Mouse (Mus musculus): ENCODE results near the gene Acot7. TPM values are rescaled to one million over a fixed set of nuclear protein-coding genes. Genes with fewer than 3 reads are reported as not detected.
A peak's percentile ranks its signal among the peaks of the same experiment; 100 is the strongest.

Acot7 gene
- polyA plus RNA-seq, 1 experiment, result 32.0 TPM

GRCm38 (mm10) chr4:152282721-152283120 is 104.8 kb downstream of the Acot7 start:
- no peak for TF ChIP-seq CTCF (IDR thresholded peaks at IDR 0.05; ENCODE audit: control insufficient read depth, insufficient read depth, low read length)
- no peak for TF ChIP-seq POLR2A (IDR thresholded peaks at IDR 0.05; ENCODE audit: borderline replicate concordance, control insufficient read depth, low read depth, low read length)
- H3K4me1 ChIP-seq (ENCODE audit: control insufficient read depth, insufficient read depth, low read length), result no peaks in the 10 kb centered on the region
- 12% methylated on average over 34 of the region's 34 CpGs for WGBS
- H3K27ac ChIP-seq (ENCODE audit: control insufficient read depth, insufficient read depth, low read depth, low read length, poor library complexity), result no peak overlapping the region
- no peak overlapping the region for H3K4me3 ChIP-seq (replicated peaks; ENCODE audit: control insufficient read depth, low read depth, low read length)

- Histone ChIP-seq H3K27ac (ENCODE audit: control insufficient read depth, insufficient read depth, low read depth, low read length, poor library complexity) (no peak overlapping the region; the same call in 1 of the 2 replicates), H3K4me3 (replicated peaks; ENCODE audit: control insufficient read depth, low read depth, low read length) (no peak overlapping the region), H3K4me1 (ENCODE audit: control insufficient read depth, insufficient read depth, low read length) (no peaks in the 10 kb centered on the region)
- 3% methylated on average over 70 of the region's 70 CpGs for WGBS
- no peak for TF ChIP-seq POLR2A (IDR thresholded peaks at IDR 0.05; ENCODE audit: borderline replicate concordance, control insufficient read depth, low read depth, low read length)
- peak; percentile 84 for TF ChIP-seq CTCF (IDR thresholded peaks at IDR 0.05; ENCODE audit: control insufficient read depth, insufficient read depth, low read length)
Observed at GRCm38 (mm10) chr4:152283186-152283950, 105.4 kb downstream of the Acot7 start.

- H3K27ac ChIP-seq (ENCODE audit: control insufficient read depth, insufficient read depth, low read depth, low read length, poor library complexity), result no peak overlapping the region
- no peak for TF ChIP-seq POLR2A (IDR thresholded peaks at IDR 0.05; ENCODE audit: borderline replicate concordance, control insufficient read depth, low read depth, low read length)
- TF ChIP-seq CTCF (IDR thresholded peaks at IDR 0.05; ENCODE audit: control insufficient read depth, insufficient read depth, low read length), result peak; percentile 71
- no peaks in the 10 kb centered on the region for H3K4me1 ChIP-seq (ENCODE audit: control insufficient read depth, insufficient read depth, low read length)
- H3K4me3 ChIP-seq (replicated peaks; ENCODE audit: control insufficient read depth, low read depth, low read length), result no peak overlapping the region
- 3% methylated on average over 10 of the region's 10 CpGs for WGBS
Observed at GRCm38 (mm10) chr4:152285505-152285904, 107.6 kb downstream of the Acot7 start.

GRCm38 (mm10) chr4:152286183-152286582 is 108.2 kb downstream of the Acot7 start:
- no peak overlapping the region for H3K4me3 ChIP-seq (replicated peaks; ENCODE audit: control insufficient read depth, low read depth, low read length)
- TF ChIP-seq CTCF (IDR thresholded peaks at IDR 0.05; ENCODE audit: control insufficient read depth, insufficient read depth, low read length), result no peak
- TF ChIP-seq POLR2A (IDR thresholded peaks at IDR 0.05; ENCODE audit: borderline replicate concordance, control insufficient read depth, low read depth, low read length), result no peak
- 11% methylated on average over 32 of the region's 32 CpGs for WGBS

GRCm38 (mm10) chr4:152286887-152287286 is 109.0 kb downstream of the Acot7 start:
- Histone ChIP-seq H3K4me3 (replicated peaks; ENCODE audit: control insufficient read depth, low read depth, low read length) (no peak overlapping the region), H3K4me1 (ENCODE audit: control insufficient read depth, insufficient read depth, low read length) (no peaks in the 10 kb centered on the region), H3K27ac (ENCODE audit: control insufficient read depth, insufficient read depth, low read depth, low read length, poor library complexity) (no peak overlapping the region)
- no peak for TF ChIP-seq POLR2A (IDR thresholded peaks at IDR 0.05; ENCODE audit: borderline replicate concordance, control insufficient read depth, low read depth, low read length)
- no peak for TF ChIP-seq CTCF (IDR thresholded peaks at IDR 0.05; ENCODE audit: control insufficient read depth, insufficient read depth, low read length)
- WGBS, result 6% methylated on average over 26 of the region's 26 CpGs

More at GRCm38 (mm10) chr4:152286183-152286582, 108.2 kb downstream of the Acot7 start:
- Histone ChIP-seq H3K4me1 (ENCODE audit: control insufficient read depth, insufficient read depth, low read length) (no peaks in the 10 kb centered on the region), H3K27ac (ENCODE audit: control insufficient read depth, insufficient read depth, low read depth, low read length, poor library complexity) (no peak overlapping the region)

GRCm38 (mm10) chr4:152287317-152288120 is 109.6 kb downstream of the Acot7 start:
- 24% methylated on average over 19 of the region's 19 CpGs for WGBS
- Histone ChIP-seq H3K4me1 (ENCODE audit: control insufficient read depth, insufficient read depth, low read length) (no peaks in the 10 kb centered on the region), H3K27ac (ENCODE audit: control insufficient read depth, insufficient read depth, low read depth, low read length, poor library complexity) (no peak overlapping the region), H3K4me3 (replicated peaks; ENCODE audit: control insufficient read depth, low read depth, low read length) (no peak overlapping the region)
- TF ChIP-seq POLR2A (IDR thresholded peaks at IDR 0.05; ENCODE audit: borderline replicate concordance, control insufficient read depth, low read depth, low read length) (no peak), CTCF (IDR thresholded peaks at IDR 0.05; ENCODE audit: control insufficient read depth, insufficient read depth, low read length) (no peak)

- no peak overlapping the region for H3K27ac ChIP-seq (ENCODE audit: control insufficient read depth, insufficient read depth, low read depth, low read length, poor library complexity)
- TF ChIP-seq CTCF (IDR thresholded peaks at IDR 0.05; ENCODE audit: control insufficient read depth, insufficient read depth, low read length) (no peak), POLR2A (IDR thresholded peaks at IDR 0.05; ENCODE audit: borderline replicate concordance, control insufficient read depth, low read depth, low read length) (no peak)
- no peak overlapping the region for H3K4me3 ChIP-seq (replicated peaks; ENCODE audit: control insufficient read depth, low read depth, low read length)
- no peaks in the 10 kb centered on the region for H3K4me1 ChIP-seq (ENCODE audit: control insufficient read depth, insufficient read depth, low read length)
- 56% methylated on average over 18 of the region's 18 CpGs for WGBS
Observed at GRCm38 (mm10) chr4:152288398-152288945, 110.5 kb downstream of the Acot7 start.

- Histone ChIP-seq H3K27ac (ENCODE audit: control insufficient read depth, insufficient read depth, low read depth, low read length, poor library complexity) (no peak overlapping the region), H3K4me1 (ENCODE audit: control insufficient read depth, insufficient read depth, low read length) (no peaks in the 10 kb centered on the region), H3K4me3 (replicated peaks; ENCODE audit: control insufficient read depth, low read depth, low read length) (no peak overlapping the region)
- TF ChIP-seq POLR2A (IDR thresholded peaks at IDR 0.05; ENCODE audit: borderline replicate concordance, control insufficient read depth, low read depth, low read length) (no peak), CTCF (IDR thresholded peaks at IDR 0.05; ENCODE audit: control insufficient read depth, insufficient read depth, low read length) (no peak)
- WGBS, result 2% methylated on average over 39 of the region's 39 CpGs
Observed at GRCm38 (mm10) chr4:152290385-152290784, 112.5 kb downstream of the Acot7 start.
